Comparison of ENCODE assay signal across 9 mouse cellular contexts in the genomic region with DNA sequence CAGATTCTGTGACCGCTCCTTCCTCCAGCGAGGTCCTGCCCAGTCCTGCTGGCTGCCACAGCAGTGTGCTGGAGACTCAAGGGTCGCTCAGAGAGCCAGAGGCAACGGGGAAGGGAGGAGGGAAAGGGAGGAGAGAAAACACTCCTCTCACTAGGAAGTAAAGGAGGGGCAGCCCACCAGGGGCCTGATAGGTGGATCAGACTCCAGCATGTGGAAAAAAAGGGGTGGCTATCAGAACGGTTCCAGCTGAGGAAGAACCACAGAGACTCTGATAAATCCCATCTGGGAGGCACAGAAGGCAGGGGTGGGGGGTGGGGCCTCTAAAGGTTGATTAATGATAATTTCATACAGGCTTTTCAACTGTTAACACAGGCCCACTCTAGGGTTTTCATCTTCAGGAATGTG. TPM values are rescaled to one million over a fixed set of nuclear protein-coding genes. Genes with fewer than 3 reads are reported as not detected.
DNase-seq lines count a peak whose midpoint lies in the region; ATAC-seq and TF ChIP-seq lines count a peak whose summit lies in the region.
"Had no signal": no experiment of that assay in that cellular context is flagged by ENCODE, and none has a peak within 500 bp of the region (broad histone marks: within the 10 kb centered on the region; RNA-seq: fewer than 3 reads in every experiment).

No protein-coding gene starts in this region.

- 0 out of 2 replicates have a peak, but pooled peaks have one; percentile 21 for TF ChIP-seq POLR2A in bone marrow, adult 2 months (IDR thresholded peaks at IDR 0.05; ENCODE audit: borderline replicate concordance, control insufficient read depth, low read depth, low read length)

- H3K4me1 ChIP-seq in hindbrain, embryonic 12.5 days = peaks cover 29% of the 10 kb centered on the region
- peaks cover 6% of the 10 kb centered on the region; the same call in 1 of the 2 replicates for H3K4me1 ChIP-seq in hindbrain, postnatal 0 days (ENCODE audit: insufficient read depth, low read length)
- H3K4me1 ChIP-seq in bone marrow, adult 2 months (ENCODE audit: control insufficient read depth, insufficient read depth, low read length) = peaks cover 18% of the 10 kb centered on the region
- H3K4me1 ChIP-seq in lung, postnatal 0 days (ENCODE audit: insufficient read depth, low read depth, low read length) = peaks cover 22% of the 10 kb centered on the region
- peaks cover 17% of the 10 kb centered on the region for H3K4me1 ChIP-seq in forebrain, embryonic 13.5 days

- H3K4me2 ChIP-seq in hindbrain, embryonic 12.5 days (replicated peaks) = no peak overlapping the region
- H3K4me2 ChIP-seq in hindbrain, postnatal 0 days (ENCODE audit: low read depth, low read length) = no peak overlapping the region
- no peak overlapping the region for H3K4me2 ChIP-seq in lung, postnatal 0 days (replicated peaks; ENCODE audit: low read depth, low read length)
- no peak overlapping the region for H3K4me2 ChIP-seq in forebrain, embryonic 13.5 days

- H3K27me3 ChIP-seq in hindbrain, embryonic 12.5 days = no peaks in the 10 kb centered on the region
- H3K27me3 ChIP-seq in hindbrain, postnatal 0 days (ENCODE audit: insufficient read depth, low read length) = no peaks in the 10 kb centered on the region
- H3K27me3 ChIP-seq in lung, postnatal 0 days (replicated peaks; ENCODE audit: insufficient read depth, low read length) = no peaks in the 10 kb centered on the region
- no peaks in the 10 kb centered on the region for H3K27me3 ChIP-seq in forebrain, embryonic 13.5 days

- H3K4me3 ChIP-seq in hindbrain, embryonic 12.5 days = no peak overlapping the region
- no peak overlapping the region for H3K4me3 ChIP-seq in hindbrain, postnatal 0 days (ENCODE audit: low read length)
- H3K4me3 ChIP-seq in bone marrow, adult 2 months (replicated peaks; ENCODE audit: control insufficient read depth, low read depth, low read length) = no peak overlapping the region
- no peak overlapping the region for H3K4me3 ChIP-seq in lung, postnatal 0 days (ENCODE audit: low read depth, low read length)
- no peak overlapping the region for H3K4me3 ChIP-seq in forebrain, embryonic 13.5 days

- no peak overlapping the region for H3K9ac ChIP-seq in hindbrain, embryonic 12.5 days
- H3K9ac ChIP-seq in hindbrain, postnatal 0 days (replicated peaks; ENCODE audit: low read length) = no peak overlapping the region
- H3K9ac ChIP-seq in lung, postnatal 0 days (replicated peaks; ENCODE audit: low read depth) = no peak overlapping the region
- no peak overlapping the region for H3K9ac ChIP-seq in forebrain, embryonic 13.5 days

- TF ChIP-seq CTCF in hindbrain, postnatal 0 days (IDR thresholded peaks at IDR 0.05; ENCODE audit: low read depth) = no peak
- TF ChIP-seq CTCF in bone marrow, adult 2 months (IDR thresholded peaks at IDR 0.05; ENCODE audit: control insufficient read depth, insufficient read depth, low read length) = no peak
- no peak for TF ChIP-seq CTCF in lung, postnatal 0 days (IDR thresholded peaks at IDR 0.05)

- H3K36me3 ChIP-seq in hindbrain, embryonic 12.5 days = peaks cover 16% of the 10 kb centered on the region; the same call in 1 of the 2 replicates
- peaks cover 12% of the 10 kb centered on the region; the same call in 1 of the 2 replicates for H3K36me3 ChIP-seq in hindbrain, postnatal 0 days (ENCODE audit: insufficient read depth, low read length)
- peaks cover 14% of the 10 kb centered on the region; the same call in 1 of the 2 replicates for H3K36me3 ChIP-seq in lung, postnatal 0 days (ENCODE audit: insufficient read depth, low read length)
- peaks cover 24% of the 10 kb centered on the region for H3K36me3 ChIP-seq in forebrain, embryonic 13.5 days (ENCODE audit: poor library complexity, severe bottlenecking)

- peak; percentile 29; the same call in 1 of the 2 replicates for ATAC-seq in hindbrain, embryonic 12.5 days (ENCODE audit: low FRiP score)
- ATAC-seq in hindbrain, postnatal 0 days = no peak
- peak; percentile 86 for ATAC-seq in erythroblast, adult 5-6 weeks (replicated peaks; ENCODE audit: low FRiP score, poor library complexity, severe bottlenecking)
- ATAC-seq in lung, postnatal 0 days = peak; percentile 69
- no peak for ATAC-seq in forebrain, embryonic 13.5 days

- peak; percentile 50; the same call in 1 of the 2 replicates for TF ChIP-seq EP300 in lung, postnatal 0 days (IDR thresholded peaks at IDR 0.05)

- WGBS in hindbrain, embryonic 12.5 days = 8% methylated on average over 5 of the region's 5 CpGs
- WGBS in hindbrain, postnatal 0 days = 18% methylated on average over 5 of the region's 5 CpGs
- WGBS in bone marrow, adult 2 months = 37% methylated on average over 5 of the region's 5 CpGs
- 14% methylated on average over 5 of the region's 5 CpGs for WGBS in lung, postnatal 0 days
- 22% methylated on average over 5 of the region's 5 CpGs for WGBS in forebrain, embryonic 13.5 days

- peak overlapping the region; percentile 48 for H3K27ac ChIP-seq in hindbrain, embryonic 12.5 days
- H3K27ac ChIP-seq in hindbrain, postnatal 0 days = no peak overlapping the region
- peak overlapping the region; percentile 66 for H3K27ac ChIP-seq in bone marrow, adult 2 months (ENCODE audit: control insufficient read depth, insufficient read depth, low read depth, low read length, poor library complexity)
- H3K27ac ChIP-seq in lung, postnatal 0 days (ENCODE audit: low read length) = peak overlapping the region; percentile 62
- no peak overlapping the region for H3K27ac ChIP-seq in forebrain, embryonic 13.5 days

- no peak for DNase-seq in hindbrain, postnatal 0 days (ENCODE audit: low spot score)
- DNase-seq in lung, postnatal 0 days (ENCODE audit: low spot score) = peak; percentile 92
- no peak for DNase-seq in layer of hippocampus, postnatal 10 days (ENCODE audit: low spot score in 2 of 2)
- no peak for DNase-seq in layer of hippocampus, adult 11-12 months (ENCODE audit: low spot score)

- H3K9me3 ChIP-seq in hindbrain, embryonic 12.5 days (replicated peaks) = no peaks in the 10 kb centered on the region
- no peaks in the 10 kb centered on the region for H3K9me3 ChIP-seq in hindbrain, postnatal 0 days (ENCODE audit: low read length)
- H3K9me3 ChIP-seq in lung, postnatal 0 days (ENCODE audit: low read length) = no peaks in the 10 kb centered on the region
- no peaks in the 10 kb centered on the region for H3K9me3 ChIP-seq in forebrain, embryonic 13.5 days (replicated peaks)

RNA-seq across cellular contexts. Expression of a gene that starts 24.8 kb away (rescaled TPM):
- polyA plus RNA-seq in hindbrain, embryonic 12.5 days (2016; fragmentation: Nextera tagmentation; extraction: Ambion mirVana) = 12.4 and 14.1 TPM in 2 replicates
- total RNA-seq in hindbrain, postnatal 0 days (2014; rRNA removed) = 12.7 and 17.9 TPM in 2 replicates
- polyA plus RNA-seq in hindbrain, postnatal 0 days (2015; fragmentation: Nextera tagmentation; extraction: Ambion mirVana) = 7.0 and 7.8 TPM in 2 replicates
- 25.7 and 55.0 TPM in 2 replicates for polyA plus RNA-seq in bone marrow, adult 2 months (2011; ENCODE audit: insufficient read depth, insufficient read length, low replicate concordance, missing spikeins)
- total RNA-seq in erythroblast, adult 5-6 weeks (2015; ENCODE audit: low replicate concordance) = 22.3 and 23.4 TPM in 2 replicates
- total RNA-seq in erythroblast, adult 5-6 weeks (2017; ENCODE audit: low replicate concordance) = 25.3 and 39.0 TPM in 2 replicates
- polyA plus RNA-seq in lung, postnatal 0 days (2015; fragmentation: Nextera tagmentation; extraction: Ambion mirVana) = 20.3 and 21.1 TPM in 2 replicates
- 1 to 10 TPM; 5.6 to 8.4 TPM for total RNA-seq in layer of hippocampus, postnatal 10 days (2021)
- 4.9 and 5.5 TPM in 2 replicates for polyA plus RNA-seq in forebrain, embryonic 13.5 days (2015; fragmentation: Nextera tagmentation; extraction: Ambion mirVana)

RNA-seq across cellular contexts. Expression of a gene that starts 32.0 kb away (rescaled TPM):
- 13.9 and 16.5 TPM in 2 replicates for polyA plus RNA-seq in hindbrain, embryonic 12.5 days (2016; fragmentation: Nextera tagmentation; extraction: Ambion mirVana)
- total RNA-seq in hindbrain, postnatal 0 days (2014; rRNA removed) = 3.5 and 15.2 TPM in 2 replicates
- 2.4 and 2.9 TPM in 2 replicates for polyA plus RNA-seq in hindbrain, postnatal 0 days (2015; fragmentation: Nextera tagmentation; extraction: Ambion mirVana)
- polyA plus RNA-seq in bone marrow, adult 2 months (2011; ENCODE audit: insufficient read depth, insufficient read length, low replicate concordance, missing spikeins) = 16.5 and 29.8 TPM in 2 replicates
- total RNA-seq in erythroblast, adult 5-6 weeks (2015; ENCODE audit: low replicate concordance) = 2.9 and 6.9 TPM in 2 replicates
- total RNA-seq in erythroblast, adult 5-6 weeks (2017; ENCODE audit: low replicate concordance) = 6.5 and 19.7 TPM in 2 replicates
- 0.56 and 0.87 TPM in 2 replicates for polyA plus RNA-seq in lung, postnatal 0 days (2015; fragmentation: Nextera tagmentation; extraction: Ambion mirVana)
- total RNA-seq in layer of hippocampus, postnatal 10 days (2021) = 1 to 10 TPM; 1.1 to 1.4 TPM
- polyA plus RNA-seq in forebrain, embryonic 13.5 days (2015; fragmentation: Nextera tagmentation; extraction: Ambion mirVana) = 21.2 and 21.5 TPM in 2 replicates
- total RNA-seq: neutrophil, adult 5-6 weeks had no signal

RNA-seq across cellular contexts. Expression of a gene that starts 35.0 kb away (rescaled TPM):
- 0.22 TPM in 1 of 2 replicates, not detected in the other for polyA plus RNA-seq in hindbrain, embryonic 12.5 days (2016; fragmentation: Nextera tagmentation; extraction: Ambion mirVana)
- 3.7 and 5.9 TPM in 2 replicates for total RNA-seq in hindbrain, postnatal 0 days (2014; rRNA removed)
- 0.81 and 1.2 TPM in 2 replicates for polyA plus RNA-seq in hindbrain, postnatal 0 days (2015; fragmentation: Nextera tagmentation; extraction: Ambion mirVana)
- 1.2 TPM in 1 of 2 replicates, not detected in the other for polyA plus RNA-seq in bone marrow, adult 2 months (2011; ENCODE audit: insufficient read depth, insufficient read length, low replicate concordance, missing spikeins)
- not detected in 2 replicates for total RNA-seq in erythroblast, adult 5-6 weeks (2015; ENCODE audit: low replicate concordance)
- total RNA-seq in erythroblast, adult 5-6 weeks (2017; ENCODE audit: low replicate concordance) = not detected in 2 replicates
- polyA plus RNA-seq in lung, postnatal 0 days (2015; fragmentation: Nextera tagmentation; extraction: Ambion mirVana) = not detected in 2 replicates
- total RNA-seq in layer of hippocampus, postnatal 10 days (2021) = 1 to 10 TPM; 1.5 to 2.0 TPM
- polyA plus RNA-seq in forebrain, embryonic 13.5 days (2015; fragmentation: Nextera tagmentation; extraction: Ambion mirVana) = 0.14 TPM in 1 of 2 replicates, not detected in the other

Comparison
In these comparisons a context has a peak if more than half of its experiments do, and no peak if none do; other contexts are left out.
1. ATAC-seq: peak in hindbrain, embryonic 12.5 days (single experiment), erythroblast, adult 5-6 weeks (single experiment) and lung, postnatal 0 days (single experiment); none in hindbrain, postnatal 0 days (single experiment) and forebrain, embryonic 13.5 days (single experiment).
2. H3K27ac ChIP-seq: peak in hindbrain, embryonic 12.5 days (single experiment), bone marrow, adult 2 months (single experiment) and lung, postnatal 0 days (single experiment); none in hindbrain, postnatal 0 days (single experiment) and forebrain, embryonic 13.5 days (single experiment).